Mouse (Mus musculus): ENCODE data around the gene Sbno2. TPM values are rescaled to one million over a fixed set of nuclear protein-coding genes. Genes with fewer than 3 reads are reported as not detected.

The Sbno2 gene
- polyA plus RNA-seq, 1 experiment from 2014 or later = 5.6 TPM

- H3K4me3 ChIP-seq (ENCODE audit: low read depth, low read length) = no peak overlapping the region
- WGBS = 78% methylated on average over 14 of the region's 14 CpGs
Measured at GRCm38 (mm10) chr10:80017771-80018170, 87.6 kb downstream of the Sbno2 start.

GRCm38 (mm10) chr10:80017361-80017760, 88.0 kb downstream of the Sbno2 start:
- Histone ChIP-seq H3K9me3 (replicated peaks; ENCODE audit: control insufficient read depth, low read length) (no peaks in the 10 kb centered on the region), H3K4me3 (ENCODE audit: low read depth, low read length) (no peak overlapping the region), H3K27ac (replicated peaks; ENCODE audit: low read depth, low read length) (no peak overlapping the region), H3K9ac (replicated peaks; ENCODE audit: low read length) (no peak overlapping the region), H3K4me2 (ENCODE audit: low read depth, low read length) (no peak overlapping the region), H3K4me1 (ENCODE audit: control insufficient read depth, insufficient read depth, low read length) (peaks cover 4% of the 10 kb centered on the region), H3K27me3 (ENCODE audit: control insufficient read depth, insufficient read depth, low read length) (peaks cover 30% of the 10 kb centered on the region), H3K36me3 (replicated peaks; ENCODE audit: control insufficient read depth, insufficient read depth, low read depth, low read length) (no peaks in the 10 kb centered on the region; the same call in 1 of the 2 replicates)
- ATAC-seq (replicated peaks; ENCODE audit: insufficient number of reproducible peaks, low FRiP score, low TSS enrichment, low read depth) (no peak), DNase-seq (ENCODE audit: low spot score) (no peak)
- 63% methylated on average over 3 of the region's 3 CpGs for WGBS

More at GRCm38 (mm10) chr10:80017771-80018170, 87.6 kb downstream of the Sbno2 start:
- Histone ChIP-seq H3K4me1 (ENCODE audit: control insufficient read depth, insufficient read depth, low read length) (peaks cover 4% of the 10 kb centered on the region), H3K9me3 (replicated peaks; ENCODE audit: control insufficient read depth, low read length) (no peaks in the 10 kb centered on the region), H3K9ac (replicated peaks; ENCODE audit: low read length) (no peak overlapping the region), H3K27ac (replicated peaks; ENCODE audit: low read depth, low read length) (no peak overlapping the region), H3K36me3 (replicated peaks; ENCODE audit: control insufficient read depth, insufficient read depth, low read depth, low read length) (no peaks in the 10 kb centered on the region), H3K27me3 (ENCODE audit: control insufficient read depth, insufficient read depth, low read length) (peaks cover 27% of the 10 kb centered on the region), H3K4me2 (ENCODE audit: low read depth, low read length) (no peak overlapping the region)
- no peak for ATAC-seq (replicated peaks; ENCODE audit: insufficient number of reproducible peaks, low FRiP score, low TSS enrichment, low read depth)
- no peak for DNase-seq (ENCODE audit: low spot score)

- 91% methylated on average over 10 of the region's 10 CpGs for WGBS
- DNase-seq (ENCODE audit: low spot score) = no peak
- peaks cover 4% of the 10 kb centered on the region for H3K4me1 ChIP-seq (ENCODE audit: control insufficient read depth, insufficient read depth, low read length)
- peaks cover 33% of the 10 kb centered on the region for H3K27me3 ChIP-seq (ENCODE audit: control insufficient read depth, insufficient read depth, low read length)
- ATAC-seq (replicated peaks; ENCODE audit: insufficient number of reproducible peaks, low FRiP score, low TSS enrichment, low read depth) = no peak
- no peak overlapping the region for H3K4me2 ChIP-seq (ENCODE audit: low read depth, low read length)
- H3K36me3 ChIP-seq (replicated peaks; ENCODE audit: control insufficient read depth, insufficient read depth, low read depth, low read length) = no peaks in the 10 kb centered on the region; the same call in 1 of the 2 replicates
- H3K4me3 ChIP-seq (ENCODE audit: low read depth, low read length) = no peak overlapping the region
- no peaks in the 10 kb centered on the region for H3K9me3 ChIP-seq (replicated peaks; ENCODE audit: control insufficient read depth, low read length)
- no peak overlapping the region for H3K27ac ChIP-seq (replicated peaks; ENCODE audit: low read depth, low read length)
- H3K9ac ChIP-seq (replicated peaks; ENCODE audit: low read length) = no peak overlapping the region
Measured at GRCm38 (mm10) chr10:80016931-80017330, 88.4 kb downstream of the Sbno2 start.

GRCm38 (mm10) chr10:80016511-80016910, 88.9 kb downstream of the Sbno2 start, which contains the start of gene Arhgap45:
Gene Arhgap45, plus strand, starts transcription at chr10:80016653.
- peaks cover 35% of the 10 kb centered on the region for H3K27me3 ChIP-seq (ENCODE audit: control insufficient read depth, insufficient read depth, low read length)

GRCm38 (mm10) chr10:80015583-80015982, 89.8 kb downstream of the Sbno2 start:
- DNase-seq (ENCODE audit: low spot score) = no peak
- Histone ChIP-seq H3K9me3 (replicated peaks; ENCODE audit: control insufficient read depth, low read length) (peaks cover 3% of the 10 kb centered on the region; the same call in 1 of the 2 replicates), H3K36me3 (replicated peaks; ENCODE audit: control insufficient read depth, insufficient read depth, low read depth, low read length) (no peaks in the 10 kb centered on the region; the same call in 1 of the 2 replicates), H3K27me3 (ENCODE audit: control insufficient read depth, insufficient read depth, low read length) (peaks cover 35% of the 10 kb centered on the region), H3K9ac (replicated peaks; ENCODE audit: low read length) (no peak overlapping the region), H3K27ac (replicated peaks; ENCODE audit: low read depth, low read length) (no peak overlapping the region), H3K4me3 (ENCODE audit: low read depth, low read length) (no peak overlapping the region), H3K4me1 (ENCODE audit: control insufficient read depth, insufficient read depth, low read length) (peaks cover 4% of the 10 kb centered on the region), H3K4me2 (ENCODE audit: low read depth, low read length) (no peak overlapping the region)
- 82% methylated on average over 10 of the region's 10 CpGs for WGBS
- ATAC-seq (replicated peaks; ENCODE audit: insufficient number of reproducible peaks, low FRiP score, low TSS enrichment, low read depth) = no peak

More at GRCm38 (mm10) chr10:80016511-80016910, 88.9 kb downstream of the Sbno2 start, which contains the start of gene Arhgap45:
- Histone ChIP-seq H3K4me2 (ENCODE audit: low read depth, low read length) (no peak within 1 kb of the TSS), H3K36me3 (replicated peaks; ENCODE audit: control insufficient read depth, insufficient read depth, low read depth, low read length) (no peaks in the 10 kb centered on the region; the same call in 1 of the 2 replicates), H3K9me3 (replicated peaks; ENCODE audit: control insufficient read depth, low read length) (no peaks in the 10 kb centered on the region), H3K4me1 (ENCODE audit: control insufficient read depth, insufficient read depth, low read length) (peaks cover 4% of the 10 kb centered on the region), H3K27ac (replicated peaks; ENCODE audit: low read depth, low read length) (no peak within 1 kb of the TSS), H3K4me3 (ENCODE audit: low read depth, low read length) (no peak within 1 kb of the TSS), H3K9ac (replicated peaks; ENCODE audit: low read length) (no peak within 1 kb of the TSS)
- 63% methylated on average over 11 of the region's 11 CpGs for WGBS
- ATAC-seq (replicated peaks; ENCODE audit: insufficient number of reproducible peaks, low FRiP score, low TSS enrichment, low read depth) = no peak
- no peak for DNase-seq (ENCODE audit: low spot score)

GRCm38 (mm10) chr10:80014484-80015290, 90.7 kb downstream of the Sbno2 start:
- 14% methylated on average over 28 of the region's 28 CpGs for WGBS
- Histone ChIP-seq H3K9ac (replicated peaks; ENCODE audit: low read length) (no peak overlapping the region), H3K27me3 (ENCODE audit: control insufficient read depth, insufficient read depth, low read length) (peaks cover 35% of the 10 kb centered on the region), H3K9me3 (replicated peaks; ENCODE audit: control insufficient read depth, low read length) (peaks cover 3% of the 10 kb centered on the region; the same call in 1 of the 2 replicates), H3K36me3 (replicated peaks; ENCODE audit: control insufficient read depth, insufficient read depth, low read depth, low read length) (no peaks in the 10 kb centered on the region; the same call in 1 of the 2 replicates), H3K4me2 (ENCODE audit: low read depth, low read length) (no peak overlapping the region), H3K4me3 (ENCODE audit: low read depth, low read length) (no peak overlapping the region), H3K4me1 (ENCODE audit: control insufficient read depth, insufficient read depth, low read length) (peaks cover 4% of the 10 kb centered on the region), H3K27ac (replicated peaks; ENCODE audit: low read depth, low read length) (no peak overlapping the region)
- no peak for ATAC-seq (replicated peaks; ENCODE audit: insufficient number of reproducible peaks, low FRiP score, low TSS enrichment, low read depth)
- no peak for DNase-seq (ENCODE audit: low spot score)

- ATAC-seq (replicated peaks; ENCODE audit: insufficient number of reproducible peaks, low FRiP score, low TSS enrichment, low read depth) (no peak), DNase-seq (ENCODE audit: low spot score) (no peak)
- Histone ChIP-seq H3K4me1 (ENCODE audit: control insufficient read depth, insufficient read depth, low read length) (no peaks in the 10 kb centered on the region), H3K36me3 (replicated peaks; ENCODE audit: control insufficient read depth, insufficient read depth, low read depth, low read length) (no peaks in the 10 kb centered on the region; the same call in 1 of the 2 replicates), H3K9ac (replicated peaks; ENCODE audit: low read length) (no peak overlapping the region), H3K9me3 (replicated peaks; ENCODE audit: control insufficient read depth, low read length) (peaks cover 3% of the 10 kb centered on the region; the same call in 1 of the 2 replicates), H3K4me3 (ENCODE audit: low read depth, low read length) (no peak overlapping the region), H3K27me3 (ENCODE audit: control insufficient read depth, insufficient read depth, low read length) (peaks cover 35% of the 10 kb centered on the region), H3K4me2 (ENCODE audit: low read depth, low read length) (no peak overlapping the region), H3K27ac (replicated peaks; ENCODE audit: low read depth, low read length) (no peak overlapping the region)
- WGBS = 23% methylated on average over 25 of the region's 25 CpGs
Measured at GRCm38 (mm10) chr10:80013609-80014008, 91.8 kb downstream of the Sbno2 start.

- peaks cover 3% of the 10 kb centered on the region; the same call in 1 of the 2 replicates for H3K9me3 ChIP-seq (replicated peaks; ENCODE audit: control insufficient read depth, low read length)
- H3K4me2 ChIP-seq (ENCODE audit: low read depth, low read length) = no peak overlapping the region
- H3K27me3 ChIP-seq (ENCODE audit: control insufficient read depth, insufficient read depth, low read length) = peaks cover 35% of the 10 kb centered on the region
- no peaks in the 10 kb centered on the region for H3K4me1 ChIP-seq (ENCODE audit: control insufficient read depth, insufficient read depth, low read length)
- no peak overlapping the region for H3K27ac ChIP-seq (replicated peaks; ENCODE audit: low read depth, low read length)
- no peak overlapping the region for H3K9ac ChIP-seq (replicated peaks; ENCODE audit: low read length)
- ATAC-seq (replicated peaks; ENCODE audit: insufficient number of reproducible peaks, low FRiP score, low TSS enrichment, low read depth) (no peak), DNase-seq (ENCODE audit: low spot score) (no peak)
- WGBS = 78% methylated on average over 6 of the region's 6 CpGs
- H3K4me3 ChIP-seq (ENCODE audit: low read depth, low read length) = no peak overlapping the region
- H3K36me3 ChIP-seq (replicated peaks; ENCODE audit: control insufficient read depth, insufficient read depth, low read depth, low read length) = no peaks in the 10 kb centered on the region; the same call in 1 of the 2 replicates
Measured at GRCm38 (mm10) chr10:80011740-80012139, 93.6 kb downstream of the Sbno2 start.

All from embryonic facial prominence, embryonic 11.5 days (tissue).